Mouse (Mus musculus): ENCODE results near the gene Aox4.
A peak's percentile ranks its signal among the peaks of the same experiment; 100 is the strongest.

Gene Aox4

GRCm38 (mm10) chr1:58248518-58248917 is 38.3 kb downstream of the Aox4 start:
- no peak for DNase-seq (ENCODE audit: low spot score)

GRCm38 (mm10) chr1:58253466-58253865 is 43.3 kb downstream of the Aox4 start:
- DNase-seq (ENCODE audit: low spot score), result no peak

DNA sequence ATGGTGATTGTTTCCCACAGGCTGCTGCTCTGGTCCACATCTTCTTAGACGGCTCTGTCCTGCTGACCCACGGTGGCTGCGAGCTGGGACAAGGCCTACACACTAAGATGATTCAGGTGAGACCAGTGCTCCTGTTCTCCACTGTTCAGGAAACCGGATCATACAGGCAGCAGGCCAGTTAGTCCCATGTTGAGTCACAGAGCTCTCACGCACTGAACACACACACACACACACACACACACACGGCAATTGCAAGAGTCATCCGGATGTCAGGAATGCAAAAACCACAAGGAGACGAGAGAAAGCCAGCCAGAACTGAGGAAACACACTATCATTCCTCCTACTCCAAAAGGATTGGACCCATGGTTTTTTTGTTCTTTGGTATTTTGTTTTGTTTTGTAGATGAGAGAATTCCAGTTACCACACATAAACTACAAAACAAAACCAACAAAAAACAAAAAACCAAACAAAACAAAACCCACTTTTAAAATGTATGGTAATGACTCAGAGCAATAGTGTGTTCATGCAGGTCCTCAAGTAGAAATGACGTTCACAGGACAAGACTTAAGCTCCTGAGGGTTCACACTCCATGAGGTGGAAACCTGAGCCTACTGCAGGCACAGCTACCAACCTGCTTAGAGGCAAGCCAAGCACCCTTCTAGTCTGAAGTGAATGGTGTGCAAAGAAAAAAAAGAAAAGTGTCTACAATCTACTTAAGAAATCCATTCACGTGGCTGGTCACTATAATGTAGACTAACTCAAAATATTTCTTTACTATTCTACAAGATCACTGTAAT is 47.2 kb downstream of the Aox4 start:
- no peak for DNase-seq (ENCODE audit: low spot score)

GRCm38 (mm10) chr1:58260311-58260710 is 50.1 kb downstream of the Aox4 start:
- no peak for DNase-seq (ENCODE audit: low spot score)

DNA sequence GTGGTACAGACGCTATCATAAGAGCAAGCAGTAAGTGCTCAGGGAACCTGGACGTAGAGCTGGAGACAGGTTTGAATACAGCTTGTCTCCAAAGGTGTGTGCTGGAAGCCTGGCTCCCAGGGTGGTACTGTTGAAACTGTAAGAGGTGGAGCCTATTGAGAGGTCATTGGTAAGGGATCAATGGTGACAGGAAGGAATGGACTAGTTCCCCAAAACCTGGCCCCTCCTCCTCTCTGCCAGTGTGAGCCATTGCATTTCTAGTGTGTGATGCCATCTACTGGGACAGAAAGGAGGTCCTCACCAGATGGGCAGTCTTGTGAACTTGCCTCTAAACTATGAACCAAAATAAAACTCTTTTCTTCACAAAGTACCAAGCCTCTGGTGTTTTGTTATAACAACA is 58.0 kb downstream of the Aox4 start:
- no peak for DNase-seq (ENCODE audit: low spot score)

DNA sequence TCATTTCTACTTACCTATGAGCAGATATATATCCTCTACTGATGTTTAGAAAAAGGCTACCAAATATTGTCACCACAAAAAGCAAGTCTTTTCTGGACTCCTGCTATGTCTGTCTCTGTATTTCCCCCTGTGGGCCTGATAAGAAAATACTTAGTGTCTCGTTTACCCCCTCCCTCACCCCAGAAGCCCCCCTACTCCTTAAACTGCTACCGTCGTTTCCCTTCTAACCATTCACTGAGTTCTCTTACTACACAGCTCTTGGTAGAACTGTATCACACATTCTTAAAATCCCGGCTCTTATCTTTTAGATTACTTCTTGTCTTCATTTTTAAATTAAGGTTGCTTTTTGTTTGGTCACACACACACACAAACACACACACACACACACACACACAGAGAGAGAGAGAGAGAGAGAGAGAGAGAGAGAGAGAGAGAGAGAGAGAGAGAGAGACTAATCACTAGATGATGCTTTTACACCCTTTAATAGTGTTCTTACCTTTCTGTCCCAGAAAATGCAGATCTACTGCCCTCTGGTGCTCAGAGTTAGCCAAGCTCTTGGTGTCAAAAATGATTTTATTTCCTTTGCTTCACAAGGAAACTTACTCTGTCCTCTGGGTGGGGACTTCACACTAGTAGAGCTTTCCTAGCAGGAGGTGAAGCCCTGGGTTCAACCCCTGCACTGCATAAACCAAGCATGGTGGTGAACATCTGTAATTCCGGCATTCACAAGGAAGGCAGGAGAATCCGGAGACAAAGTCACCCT is 60.8 kb downstream of the Aox4 start:
- DNase-seq (ENCODE audit: low spot score), result peak; percentile 16

- DNase-seq (ENCODE audit: low spot score), result no peak
Measured at GRCm38 (mm10) chr1:58275879-58276278, 65.7 kb downstream of the Aox4 start.

DNA sequence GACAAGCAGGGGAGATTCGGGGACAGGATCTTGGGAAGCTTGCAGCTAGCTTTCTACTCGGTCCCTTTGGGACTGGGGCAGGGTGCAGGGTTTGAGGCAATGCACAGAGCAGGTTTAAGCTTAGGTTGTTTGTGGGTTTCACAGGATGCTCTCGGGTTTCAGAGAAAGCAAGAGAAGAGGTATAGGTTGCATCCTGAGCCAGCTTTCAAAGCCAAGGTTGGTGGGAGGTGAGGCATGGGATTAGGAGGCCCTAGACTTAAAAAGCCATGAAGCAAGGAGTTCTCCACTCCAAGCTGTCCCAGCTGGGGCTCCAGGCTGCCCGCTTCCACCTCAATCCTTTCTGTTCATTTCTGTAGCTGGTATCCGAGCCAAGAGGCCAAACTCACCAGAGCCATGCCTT is 67.8 kb downstream of the Aox4 start, which contains the start of gene Aox2:
TSS of gene Aox2 (plus strand) at position 301 of the 400 bp plus-strand sequence.
- no peak for DNase-seq (ENCODE audit: low spot score)

- DNase-seq (ENCODE audit: low spot score), result no peak
Measured at GRCm38 (mm10) chr1:58278513-58278912, 68.3 kb downstream of the Aox4 start.

DNA sequence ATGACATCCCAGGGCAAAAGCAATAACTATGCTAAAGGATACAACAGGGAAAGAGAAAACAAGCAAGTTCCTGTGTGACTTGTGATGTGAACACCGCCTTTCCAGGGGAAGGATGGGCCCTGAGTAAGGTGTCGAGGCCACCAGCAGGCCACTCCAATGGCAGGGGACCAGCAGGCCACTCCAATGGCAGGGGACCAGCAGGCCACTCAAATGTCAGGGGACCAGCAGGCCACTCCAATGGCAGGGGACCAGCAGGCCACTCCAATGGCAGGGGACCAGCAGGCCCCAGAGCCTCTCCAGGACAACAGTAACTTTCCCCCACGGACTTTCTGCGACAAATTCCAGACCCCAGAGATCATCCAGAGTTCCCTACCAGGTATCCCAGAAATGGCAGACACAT is 70.2 kb downstream of the Aox4 start:
- DNase-seq (ENCODE audit: low spot score), result no peak

GRCm38 (mm10) chr1:58280939-58281624 is 70.9 kb downstream of the Aox4 start:
- no peak for DNase-seq (ENCODE audit: low spot score)

DNA sequence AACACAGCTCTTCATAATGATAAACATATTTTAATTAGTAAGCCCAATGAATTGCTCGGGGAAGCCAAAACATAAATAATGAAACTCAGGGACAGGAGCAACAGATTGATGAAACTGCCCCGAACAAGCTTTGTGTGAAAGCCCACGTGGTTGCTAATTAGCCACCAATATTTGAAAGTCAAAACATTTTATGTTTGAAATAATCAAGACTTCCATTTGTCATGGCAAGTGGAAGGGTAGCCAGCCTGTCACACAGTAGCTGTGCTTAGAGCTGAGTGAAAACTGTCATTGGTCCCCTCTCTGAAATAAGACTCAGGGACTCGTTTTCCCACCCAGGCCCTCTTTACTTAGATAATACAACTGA is 71.4 kb downstream of the Aox4 start:
- DNase-seq (ENCODE audit: low spot score), result no peak

DNA sequence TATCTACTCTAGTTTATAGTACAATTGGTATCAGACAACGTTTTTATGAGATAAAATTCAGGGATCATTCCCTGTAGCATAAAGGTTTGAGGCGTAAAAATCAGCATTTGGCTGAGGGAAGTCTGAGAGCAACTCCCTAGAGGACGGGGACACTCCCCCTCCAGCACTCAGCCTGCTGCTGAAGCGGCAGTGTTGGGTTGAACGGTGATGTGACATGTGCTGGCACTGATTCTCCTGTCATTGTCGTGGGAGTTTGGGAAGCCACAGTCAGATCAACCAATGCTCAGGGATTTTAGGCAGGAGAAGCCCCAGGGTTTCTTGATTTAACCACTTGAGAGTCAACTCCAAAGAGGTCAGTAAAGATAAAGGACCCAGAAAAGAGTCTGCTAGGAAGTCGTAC is 74.3 kb downstream of the Aox4 start:
- no peak for DNase-seq (ENCODE audit: low spot score)

GRCm38 (mm10) chr1:58288091-58288490 is 77.9 kb downstream of the Aox4 start:
- DNase-seq (ENCODE audit: low spot score), result no peak

- DNase-seq (ENCODE audit: low spot score), result no peak
Measured at GRCm38 (mm10) chr1:58289863-58290469, 79.8 kb downstream of the Aox4 start.

GRCm38 (mm10) chr1:58291394-58292300 is 81.5 kb downstream of the Aox4 start:
- no peak for DNase-seq (ENCODE audit: low spot score)

DNA sequence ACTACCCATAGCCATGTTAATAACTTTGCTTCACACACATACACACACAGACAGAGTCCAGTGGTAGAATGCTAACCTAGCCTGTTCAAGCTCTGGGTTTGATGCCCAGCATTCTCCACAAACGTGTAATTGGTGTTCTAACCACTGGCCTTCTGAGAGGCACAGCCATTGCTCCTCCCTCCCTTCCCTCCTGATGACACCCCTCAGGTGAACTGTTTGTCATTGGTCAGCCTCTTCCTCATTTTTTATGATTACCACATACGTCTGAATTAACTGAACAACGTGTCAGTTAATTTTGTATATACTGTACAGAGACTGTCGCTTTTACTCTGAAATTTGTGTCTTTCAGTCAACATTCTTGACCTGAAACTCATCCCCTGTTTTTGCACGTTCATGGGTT is 84.5 kb downstream of the Aox4 start:
- no peak for DNase-seq (ENCODE audit: low spot score)

GRCm38 (mm10) chr1:58296278-58296677 is 86.1 kb downstream of the Aox4 start:
- DNase-seq (ENCODE audit: low spot score), result peak; percentile 72

- no peak for DNase-seq (ENCODE audit: low spot score)
Measured at GRCm38 (mm10) chr1:58296821-58297220, 86.6 kb downstream of the Aox4 start.

DNA sequence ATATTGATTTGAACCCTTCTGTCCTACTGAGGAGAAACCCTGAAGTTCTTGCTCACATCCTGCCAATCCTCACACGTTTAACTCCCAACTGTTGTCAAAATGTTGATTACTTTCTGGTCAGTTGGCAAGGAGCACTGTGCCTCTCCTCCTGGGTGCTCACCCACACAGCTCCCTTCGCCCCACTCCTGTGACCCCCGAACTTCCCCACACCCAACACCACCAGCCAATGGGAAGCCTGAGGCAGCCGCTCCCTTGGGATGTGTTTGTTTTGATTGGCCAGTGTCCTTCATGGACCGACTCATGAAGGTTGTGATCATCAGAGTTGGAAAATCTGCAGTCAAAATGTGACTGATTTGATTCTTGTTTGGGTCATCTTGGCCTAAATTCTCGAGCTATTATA is 88.2 kb downstream of the Aox4 start:
- no peak for DNase-seq (ENCODE audit: low spot score)

GRCm38 (mm10) chr1:58301073-58301472 is 90.9 kb downstream of the Aox4 start:
- DNase-seq (ENCODE audit: low spot score), result no peak
